ENCODE assay signal across 12 mouse cellular contexts in genomic region chr12:91837401-91838065, GRCm38 (mm10). TPM values are rescaled to one million over a fixed set of nuclear protein-coding genes. Genes with fewer than 3 reads are reported as not detected.
DNase-seq lines count a peak whose midpoint lies in the region; ATAC-seq lines count a peak whose summit lies in the region.
"Had no signal": no experiment of that assay in that cellular context is flagged by ENCODE, and none has a peak within 500 bp of the region (broad histone marks: within the 10 kb centered on the region; RNA-seq: fewer than 3 reads in every experiment).

No protein-coding gene starts in this region.

- no peaks in the 10 kb centered on the region; the same call in 1 of the 2 replicates for H3K4me1 ChIP-seq in kidney, embryonic 16.5 days (ENCODE audit: insufficient read depth, low read length)
- H3K4me1 ChIP-seq: limb, embryonic 15.5 days had no signal

- no peaks in the 10 kb centered on the region for H3K9me3 ChIP-seq in kidney, embryonic 16.5 days (ENCODE audit: low read length)
- H3K9me3 ChIP-seq: limb, embryonic 15.5 days had no signal

- peak; percentile 44; the same call in 1 of the 2 replicates for ATAC-seq in kidney, embryonic 16.5 days (ENCODE audit: low FRiP score, low TSS enrichment)
- ATAC-seq: forebrain, embryonic 16.5 days had no signal

- no peak overlapping the region for H3K27ac ChIP-seq in kidney, embryonic 16.5 days (ENCODE audit: low read length)
- H3K27ac ChIP-seq: kidney, postnatal 0 days; limb, embryonic 15.5 days; macrophage had no signal

- peaks cover 67% of the 10 kb centered on the region for H3K36me3 ChIP-seq in kidney, embryonic 16.5 days (ENCODE audit: insufficient read depth, low read length)

- no peak overlapping the region for H3K4me3 ChIP-seq in kidney, embryonic 16.5 days (ENCODE audit: low read length)
- H3K4me3 ChIP-seq: limb, embryonic 15.5 days had no signal

- no peak overlapping the region for H3K9ac ChIP-seq in kidney, embryonic 16.5 days (replicated peaks; ENCODE audit: low read length)
- H3K9ac ChIP-seq: limb, embryonic 15.5 days had no signal

- H3K27me3 ChIP-seq in kidney, embryonic 16.5 days (ENCODE audit: insufficient read depth, low read length), result no peaks in the 10 kb centered on the region
- H3K27me3 ChIP-seq: limb, embryonic 15.5 days had no signal

- no peak overlapping the region for H3K4me2 ChIP-seq in kidney, embryonic 16.5 days (replicated peaks; ENCODE audit: low read depth, low read length)
- H3K4me2 ChIP-seq: limb, embryonic 15.5 days had no signal

- WGBS in kidney, embryonic 16.5 days, result 87% methylated on average over 7 of the region's 7 CpGs

- peak; percentile 59 for DNase-seq in ovary, postnatal 36 days (ENCODE audit: low spot score)
- no peak for DNase-seq in ovary, postnatal 10 days (ENCODE audit: low spot score)
- DNase-seq in adrenal gland, postnatal 14 days, result peak; percentile 87
- DNase-seq in T-cell, adult 2 months (ENCODE audit: low spot score), result no peak
- no peak for DNase-seq in thymus, postnatal 4 days
- no peak for DNase-seq in left cerebral cortex, postnatal 14 days (ENCODE audit: low spot score in 2 of 2)
- DNase-seq: heart, adult 18-20 months had no signal

- intact Hi-C loops in left cerebral cortex, postnatal 14 days (cut with DNase I), result no loop called here

RNA-seq across cellular contexts. Expression of gene Sel1l, which starts 11.4 kb away (rescaled TPM):
- 148 and 153 TPM in 2 replicates for total RNA-seq in adrenal gland, postnatal 14 days (2021)
- 87.5 and 94.4 TPM in 2 replicates for polyA plus RNA-seq in kidney, embryonic 16.5 days (2015; fragmentation: Nextera tagmentation; extraction: Ambion mirVana)
- 100 to 1,000 TPM; 130 to 147 TPM for total RNA-seq in left cerebral cortex, postnatal 14 days (2021)

RNA-seq across cellular contexts. Expression of gene Ston2, which starts 49.3 kb away (rescaled TPM):
- 6.4 and 10.1 TPM in 2 replicates for total RNA-seq in adrenal gland, postnatal 14 days (2021)
- 11.0 TPM in 2 replicates for polyA plus RNA-seq in kidney, embryonic 16.5 days (2015; fragmentation: Nextera tagmentation; extraction: Ambion mirVana)
- total RNA-seq in left cerebral cortex, postnatal 14 days (2021), result 10 to 100 TPM; 16.7 to 17.6 TPM

Comparison
In these comparisons a context has a peak if more than half of its experiments do, and no peak if none do; other contexts are left out.
1. DNase-seq: peak in ovary, postnatal 36 days (single experiment) and adrenal gland, postnatal 14 days (single experiment); none in ovary, postnatal 10 days (single experiment), T-cell, adult 2 months (single experiment), thymus, postnatal 4 days (single experiment) and left cerebral cortex, postnatal 14 days (0 of 2).